Mouse (Mus musculus): Measurements from ENCODE around the gene Matk. TPM values are rescaled to one million over a fixed set of nuclear protein-coding genes. Genes with fewer than 3 reads are reported as not detected.

Matk gene
- polyA plus RNA-seq, 1 experiment from 2014 or later = 5.4 TPM

DNA sequence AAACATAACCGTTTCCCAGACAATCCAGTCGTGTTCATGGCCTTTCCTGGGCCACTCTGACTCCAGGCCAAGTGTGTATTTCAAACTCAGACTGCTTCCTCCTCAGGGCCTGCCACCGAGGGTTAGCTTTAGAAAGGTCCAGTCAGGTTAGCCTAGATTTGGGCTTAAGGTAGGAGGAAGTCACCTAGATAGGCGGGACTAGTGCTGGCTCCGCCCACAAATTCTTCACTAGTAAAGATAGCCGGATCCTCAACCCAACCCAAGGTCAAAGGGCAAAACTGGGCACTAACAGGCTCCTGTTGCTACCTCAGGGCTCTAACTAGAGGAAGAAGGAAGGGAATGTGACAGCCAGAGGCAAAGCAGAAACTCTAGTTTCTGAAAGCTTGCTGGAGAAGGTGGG is 33.9 kb downstream of the Matk start:
- no peak overlapping the region for H3K9ac ChIP-seq (ENCODE audit: low read depth, low read length)
- H3K4me3 ChIP-seq (ENCODE audit: low read depth, low read length) = no peak overlapping the region
- H3K36me3 ChIP-seq (ENCODE audit: control insufficient read depth, insufficient read depth, low read length) = no peaks in the 10 kb centered on the region
- 37% methylated on average over 6 of the region's 6 CpGs for WGBS
- H3K4me1 ChIP-seq (ENCODE audit: control insufficient read depth, insufficient read depth, low read length) = no peaks in the 10 kb centered on the region
- ATAC-seq (ENCODE audit: low read depth) (no peak), DNase-seq (ENCODE audit: low spot score) (no peak)
- no peaks in the 10 kb centered on the region for H3K9me3 ChIP-seq (ENCODE audit: control insufficient read depth, low read length)
- no peak overlapping the region for H3K4me2 ChIP-seq (ENCODE audit: low read depth, low read length)
- H3K27ac ChIP-seq (replicated peaks; ENCODE audit: low read depth, low read length) = no peak overlapping the region
- H3K27me3 ChIP-seq (replicated peaks; ENCODE audit: control insufficient read depth, insufficient read depth, low read length) = peaks cover 47% of the 10 kb centered on the region

- Histone ChIP-seq H3K36me3 (ENCODE audit: control insufficient read depth, insufficient read depth, low read length) (no peaks in the 10 kb centered on the region), H3K4me1 (ENCODE audit: control insufficient read depth, insufficient read depth, low read length) (no peaks in the 10 kb centered on the region), H3K9me3 (ENCODE audit: control insufficient read depth, low read length) (no peaks in the 10 kb centered on the region), H3K4me3 (ENCODE audit: low read depth, low read length) (no peak overlapping the region), H3K4me2 (ENCODE audit: low read depth, low read length) (no peak overlapping the region), H3K27me3 (replicated peaks; ENCODE audit: control insufficient read depth, insufficient read depth, low read length) (peaks cover 50% of the 10 kb centered on the region), H3K9ac (ENCODE audit: low read depth, low read length) (no peak overlapping the region), H3K27ac (replicated peaks; ENCODE audit: low read depth, low read length) (no peak overlapping the region)
- ATAC-seq (ENCODE audit: low read depth) = no peak
- WGBS = 62% methylated on average over 8 of the region's 8 CpGs
- DNase-seq (ENCODE audit: low spot score) = no peak
Measured at GRCm38 (mm10) chr10:81287513-81288157, 34.9 kb downstream of the Matk start.

- WGBS = 31% methylated on average over 6 of the region's 6 CpGs
- peaks cover under 1% of the 10 kb centered on the region; the same call in 1 of the 2 replicates for H3K4me1 ChIP-seq (ENCODE audit: control insufficient read depth, insufficient read depth, low read length)
- no peak overlapping the region for H3K4me2 ChIP-seq (ENCODE audit: low read depth, low read length)
- no peak overlapping the region for H3K27ac ChIP-seq (replicated peaks; ENCODE audit: low read depth, low read length)
- no peak overlapping the region for H3K4me3 ChIP-seq (ENCODE audit: low read depth, low read length)
- no peaks in the 10 kb centered on the region for H3K9me3 ChIP-seq (ENCODE audit: control insufficient read depth, low read length)
- no peak overlapping the region for H3K9ac ChIP-seq (ENCODE audit: low read depth, low read length)
- H3K36me3 ChIP-seq (ENCODE audit: control insufficient read depth, insufficient read depth, low read length) = no peaks in the 10 kb centered on the region
- H3K27me3 ChIP-seq (replicated peaks; ENCODE audit: control insufficient read depth, insufficient read depth, low read length) = peaks cover 45% of the 10 kb centered on the region
- ATAC-seq (ENCODE audit: low read depth) (no peak), DNase-seq (ENCODE audit: low spot score) (no peak)
Measured at GRCm38 (mm10) chr10:81288601-81289000, 35.9 kb downstream of the Matk start.

GRCm38 (mm10) chr10:81289278-81289677 is 36.5 kb downstream of the Matk start:
- Histone ChIP-seq H3K4me3 (ENCODE audit: low read depth, low read length) (no peak overlapping the region), H3K9ac (ENCODE audit: low read depth, low read length) (no peak overlapping the region), H3K9me3 (ENCODE audit: control insufficient read depth, low read length) (no peaks in the 10 kb centered on the region), H3K27me3 (replicated peaks; ENCODE audit: control insufficient read depth, insufficient read depth, low read length) (peaks cover 38% of the 10 kb centered on the region), H3K36me3 (ENCODE audit: control insufficient read depth, insufficient read depth, low read length) (no peaks in the 10 kb centered on the region), H3K4me2 (ENCODE audit: low read depth, low read length) (peak overlapping the region; percentile 23; the same call in 1 of the 2 replicates), H3K27ac (replicated peaks; ENCODE audit: low read depth, low read length) (no peak overlapping the region), H3K4me1 (ENCODE audit: control insufficient read depth, insufficient read depth, low read length) (peaks cover 7% of the 10 kb centered on the region)
- DNase-seq (ENCODE audit: low spot score) = peak; percentile 76
- WGBS = 2% methylated on average over 7 of the region's 7 CpGs
- no peak for ATAC-seq (ENCODE audit: low read depth)

- WGBS = 53% methylated on average over 14 of the region's 14 CpGs
Measured at GRCm38 (mm10) chr10:81289811-81290210, 37.1 kb downstream of the Matk start.

GRCm38 (mm10) chr10:81290698-81291460 is 38.1 kb downstream of the Matk start:
- H3K36me3 ChIP-seq (ENCODE audit: control insufficient read depth, insufficient read depth, low read length) = 0 out of 2 replicates have a peak, but pooled peaks cover 8% of the 10 kb centered on the region
- peak overlapping the region; percentile 31 for H3K4me2 ChIP-seq (ENCODE audit: low read depth, low read length)
- H3K27ac ChIP-seq (replicated peaks; ENCODE audit: low read depth, low read length) = no peak overlapping the region
- H3K9me3 ChIP-seq (ENCODE audit: control insufficient read depth, low read length) = no peaks in the 10 kb centered on the region
- H3K4me3 ChIP-seq (ENCODE audit: low read depth, low read length) = 0 out of 2 replicates have a peak overlapping the region, but pooled peaks have one; percentile 7
- H3K4me1 ChIP-seq (ENCODE audit: control insufficient read depth, insufficient read depth, low read length) = peaks cover 12% of the 10 kb centered on the region
- ATAC-seq (ENCODE audit: low read depth) (no peak), DNase-seq (ENCODE audit: low spot score) (peak; percentile 52)
- peak overlapping the region; percentile 31; the same call in 1 of the 2 replicates for H3K9ac ChIP-seq (ENCODE audit: low read depth, low read length)
- peaks cover 24% of the 10 kb centered on the region for H3K27me3 ChIP-seq (replicated peaks; ENCODE audit: control insufficient read depth, insufficient read depth, low read length)
- WGBS = 8% methylated on average over 21 of the region's 24 CpGs

More at GRCm38 (mm10) chr10:81289811-81290210, 37.1 kb downstream of the Matk start:
- DNase-seq (ENCODE audit: low spot score) = no peak
- Histone ChIP-seq H3K36me3 (ENCODE audit: control insufficient read depth, insufficient read depth, low read length) (no peaks in the 10 kb centered on the region), H3K4me2 (ENCODE audit: low read depth, low read length) (0 out of 2 replicates have a peak overlapping the region, but pooled peaks have one; percentile 23), H3K27ac (replicated peaks; ENCODE audit: low read depth, low read length) (no peak overlapping the region), H3K4me3 (ENCODE audit: low read depth, low read length) (no peak overlapping the region), H3K9me3 (ENCODE audit: control insufficient read depth, low read length) (no peaks in the 10 kb centered on the region), H3K9ac (ENCODE audit: low read depth, low read length) (no peak overlapping the region), H3K27me3 (replicated peaks; ENCODE audit: control insufficient read depth, insufficient read depth, low read length) (peaks cover 33% of the 10 kb centered on the region), H3K4me1 (ENCODE audit: control insufficient read depth, insufficient read depth, low read length) (peaks cover 12% of the 10 kb centered on the region)
- ATAC-seq (ENCODE audit: low read depth) = no peak

DNA sequence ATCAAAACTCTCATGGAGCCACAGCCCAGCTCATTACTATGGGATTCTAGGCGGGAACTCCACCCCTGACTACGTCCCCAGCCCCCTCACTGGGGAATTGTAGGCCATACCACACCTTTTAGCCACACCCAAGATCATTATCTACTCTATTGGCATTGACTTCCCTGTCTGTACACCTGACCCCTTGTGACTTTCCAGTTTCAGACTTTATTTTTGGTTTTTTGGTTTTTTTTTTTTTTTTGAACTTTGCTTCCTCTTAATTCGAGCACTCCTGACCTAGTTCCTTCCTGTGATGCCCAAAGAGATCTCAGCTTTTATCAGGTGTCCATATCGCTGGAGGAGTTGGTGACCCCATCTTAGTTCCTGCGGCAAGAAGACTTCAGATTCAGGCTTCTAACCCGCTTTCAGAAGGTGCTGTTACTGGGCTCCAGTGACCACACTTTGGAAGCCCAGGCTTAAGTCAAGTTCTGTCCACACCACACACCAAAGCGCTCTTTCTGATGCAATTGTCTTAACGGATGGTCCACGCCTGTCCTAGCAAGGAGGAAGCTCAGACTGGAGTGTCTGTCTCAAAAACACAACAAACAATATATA is 38.9 kb downstream of the Matk start, which contains the start of gene Tjp3:
Tjp3 (minus strand) TSS at position 71 of the 594 bp plus-strand sequence.
- ATAC-seq (ENCODE audit: low read depth) (no peak), DNase-seq (ENCODE audit: low spot score) (no peak)
- Histone ChIP-seq H3K9ac (ENCODE audit: low read depth, low read length) (peak within 1 kb of the TSS; percentile 31; the same call in 1 of the 2 replicates), H3K9me3 (ENCODE audit: control insufficient read depth, low read length) (no peaks in the 10 kb centered on the region), H3K36me3 (ENCODE audit: control insufficient read depth, insufficient read depth, low read length) (0 out of 2 replicates have a peak, but pooled peaks cover 10% of the 10 kb centered on the region), H3K4me3 (ENCODE audit: low read depth, low read length) (peak within 1 kb of the TSS; percentile 78; the same call in 1 of the 2 replicates), H3K27ac (replicated peaks; ENCODE audit: low read depth, low read length) (no peak within 1 kb of the TSS), H3K27me3 (replicated peaks; ENCODE audit: control insufficient read depth, insufficient read depth, low read length) (peaks cover 24% of the 10 kb centered on the region), H3K4me2 (ENCODE audit: low read depth, low read length) (peak within 1 kb of the TSS; percentile 99), H3K4me1 (ENCODE audit: control insufficient read depth, insufficient read depth, low read length) (peaks cover 12% of the 10 kb centered on the region)
- 66% methylated on average over 9 of the region's 9 CpGs for WGBS

DNA sequence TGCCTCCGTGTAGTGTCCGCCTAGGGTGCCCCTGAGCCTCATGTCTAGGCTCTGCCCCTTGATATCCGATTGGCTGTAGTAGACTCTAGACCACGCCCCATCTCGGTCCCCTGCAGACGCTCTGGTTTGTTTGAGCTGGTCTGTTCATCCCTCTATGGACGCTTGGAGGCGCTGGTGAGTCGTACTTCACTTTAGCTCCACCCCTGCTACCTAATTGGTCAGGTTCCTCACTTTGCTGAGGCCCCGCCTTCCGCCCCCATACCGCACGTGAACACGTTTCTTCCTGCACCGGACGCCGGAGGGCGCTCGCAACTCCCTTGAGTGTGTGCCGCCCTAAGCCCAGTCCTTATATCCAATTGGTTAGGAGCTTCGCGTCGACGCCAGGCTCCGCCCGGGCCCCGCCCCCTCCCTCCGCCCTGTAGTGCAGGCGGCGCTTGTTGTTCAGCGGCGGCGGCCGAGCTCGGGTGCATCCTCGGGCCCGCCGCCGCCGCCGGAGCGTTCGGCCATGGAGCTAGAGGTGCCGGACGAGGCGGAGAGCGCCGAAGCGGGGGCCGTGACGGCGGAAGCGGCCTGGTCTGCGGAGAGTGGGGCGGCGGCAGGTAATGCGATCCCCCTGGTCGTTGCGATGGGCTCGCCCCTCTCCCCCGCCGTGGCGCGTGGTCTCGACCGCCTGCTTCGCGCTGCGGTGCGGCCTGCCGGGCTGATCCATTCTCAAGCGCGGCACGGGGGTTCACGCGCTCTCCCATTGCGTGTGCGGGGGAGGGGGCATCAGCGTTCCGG is 40.0 kb downstream of the Matk start, which contains the start of gene Pip5k1c:
Pip5k1c (plus strand) TSS at position 410 of the 780 bp plus-strand sequence.
- Histone ChIP-seq H3K4me2 (ENCODE audit: low read depth, low read length) (peak within 1 kb of the TSS; percentile 99), H3K9ac (ENCODE audit: low read depth, low read length) (peak within 1 kb of the TSS; percentile 87), H3K9me3 (ENCODE audit: control insufficient read depth, low read length) (no peaks in the 10 kb centered on the region), H3K27me3 (replicated peaks; ENCODE audit: control insufficient read depth, insufficient read depth, low read length) (peaks cover 24% of the 10 kb centered on the region), H3K27ac (replicated peaks; ENCODE audit: low read depth, low read length) (peak within 1 kb of the TSS; percentile 81), H3K4me1 (ENCODE audit: control insufficient read depth, insufficient read depth, low read length) (peaks cover 12% of the 10 kb centered on the region), H3K4me3 (ENCODE audit: low read depth, low read length) (peak within 1 kb of the TSS; percentile 78), H3K36me3 (ENCODE audit: control insufficient read depth, insufficient read depth, low read length) (0 out of 2 replicates have a peak, but pooled peaks cover 10% of the 10 kb centered on the region)
- peak; percentile 96 for ATAC-seq (ENCODE audit: low read depth)
- 0% methylated on average over 41 of the region's 80 CpGs for WGBS
- peak; percentile 99 for DNase-seq (ENCODE audit: low spot score)

Measured in embryonic facial prominence, embryonic 14.5 days (tissue).